Mouse (Mus musculus) MEL (cell line): Measurements from ENCODE around the gene Uso1.

ENCODE experiments used
- CHD2 ChIP-seq: IDR thresholded peaks from 2 replicates; pipeline ENCODE4 v1.6.1; 2011; ENCODE audit warnings: low read length, improper control_type of control experiment
- CTCF ChIP-seq, 3 experiments: IDR thresholded peaks in 2 of 3; conservative IDR thresholded peaks in 1 of 3; 2 replicates each; pipeline ENCODE4 v1.5.1; 2011 to 2012; ENCODE audit warnings: low read length in 3 of 3, low read depth in 2 of 3, mild to moderate bottlenecking in 2 of 3, improper control_type of control experiment in 1 of 3, inconsistent platforms in 1 of 3, mixed read lengths in 1 of 3, moderate library complexity in 1 of 3; ENCODE audit not compliant: control insufficient read depth in 1 of 3, insufficient read depth in 1 of 3, poor library complexity in 1 of 3, severe bottlenecking in 1 of 3
- EP300 ChIP-seq, 2 experiments: IDR thresholded peaks; 2 replicates each; pipeline ENCODE4 v1.6.1; 2011; ENCODE audit warnings: improper control_type of control experiment in 2 of 2, low read length in 2 of 2, low read depth in 1 of 2, mild to moderate bottlenecking in 1 of 2
- GATA1 ChIP-seq: IDR thresholded peaks from 2 replicates; pipeline ENCODE4 v1.6.1; 2011; ENCODE audit warnings: low read depth, low read length, improper control_type of control experiment
- POLR2A ChIP-seq, 2 experiments: IDR thresholded peaks; 2 replicates each; pipeline ENCODE4 v1.6.1; 2011 to 2012; ENCODE audit warnings: low read length in 2 of 2, mild to moderate bottlenecking in 2 of 2, control low read depth in 1 of 2, improper control_type of control experiment in 1 of 2, low read depth in 1 of 2, moderate library complexity in 1 of 2; ENCODE audit not compliant: control insufficient read depth in 1 of 2, insufficient read depth in 1 of 2, poor library complexity in 1 of 2
- RCOR1 ChIP-seq: IDR thresholded peaks from 2 replicates; pipeline ENCODE4 v1.6.1; 2012; ENCODE audit warnings: low read depth, mild to moderate bottlenecking, inconsistent platforms, low read length, improper control_type of control experiment
- TAL1 ChIP-seq: IDR thresholded peaks from 2 replicates; pipeline ENCODE4 v1.6.1; 2012; ENCODE audit warnings: mild to moderate bottlenecking, inconsistent platforms, low read length, moderate library complexity, mixed read lengths
- TBP ChIP-seq: IDR thresholded peaks from 2 replicates; pipeline ENCODE4 v1.8.0; 2011; ENCODE audit warnings: low read depth, low read length, improper control_type of control experiment
- TCF12 ChIP-seq: IDR thresholded peaks from 2 replicates; pipeline ENCODE4 v1.6.1; 2014; ENCODE audit warnings: low read depth, mild to moderate bottlenecking, inconsistent platforms, low read length, improper control_type of control experiment, moderate library complexity
- UBTF ChIP-seq: IDR thresholded peaks from 2 replicates; pipeline ENCODE4 v1.6.1; 2012; ENCODE audit warnings: low read depth, mild to moderate bottlenecking, inconsistent platforms, low read length, improper control_type of control experiment, moderate library complexity, borderline replicate concordance; ENCODE audit not compliant: insufficient read depth
- ZNF384 ChIP-seq: IDR thresholded peaks from 2 replicates; pipeline ENCODE4 v1.6.1; 2012; ENCODE audit warnings: low read depth, mild to moderate bottlenecking, inconsistent platforms, low read length, improper control_type of control experiment

DNA sequence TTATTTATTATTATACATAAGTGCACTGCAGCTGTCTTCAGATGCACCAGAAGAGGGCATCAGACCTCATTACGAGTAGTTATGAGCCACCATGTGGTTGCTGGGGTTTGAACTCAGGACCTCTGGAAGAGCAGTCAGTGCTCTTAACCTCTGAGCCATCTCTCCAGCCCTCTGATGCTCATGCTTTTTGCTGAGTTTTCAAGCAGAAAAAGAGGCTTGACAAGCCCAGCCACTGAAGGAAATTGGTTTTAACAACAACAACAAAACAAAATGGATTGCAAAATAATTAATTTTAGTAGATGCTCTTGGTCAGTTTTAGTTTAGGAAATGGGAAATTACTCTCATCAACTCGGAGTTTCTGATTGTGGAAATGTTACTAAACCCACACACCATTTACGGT, 2.8 kb upstream of the Uso1 start:
- TF ChIP-seq EP300 (IDR thresholded peaks at IDR 0.05; ENCODE audit: low read depth in 1 of 2, low read length in 2 of 2): no peak
- TF ChIP-seq TAL1: no peak
- TF ChIP-seq CTCF (IDR thresholded peaks at IDR 0.05 in 2 of 3, conservative IDR thresholded peaks at IDR 0.05 in 1 of 3; ENCODE audit: control insufficient read depth in 1 of 3, insufficient read depth in 1 of 3, low read depth in 2 of 3, low read length in 3 of 3, poor library complexity in 1 of 3, severe bottlenecking in 1 of 3): peak in 1 of 3 experiments; percentile 24; a peak in 2 of 6 replicates
- no peak for TF ChIP-seq UBTF
- no peak for TF ChIP-seq POLR2A (IDR thresholded peaks at IDR 0.05; ENCODE audit: control insufficient read depth in 1 of 2, insufficient read depth in 1 of 2, low read depth in 1 of 2, low read length in 2 of 2, poor library complexity in 1 of 2)
- TF ChIP-seq GATA1: no peak
- no peak for TF ChIP-seq ZNF384
- no peak for TF ChIP-seq TCF12
- peak; percentile 97 for TF ChIP-seq TBP
- no peak for TF ChIP-seq RCOR1
- TF ChIP-seq CHD2: no peak
